Mouse (Mus musculus): Measurements from ENCODE around the gene Tsga10. TPM values are rescaled to one million over a fixed set of nuclear protein-coding genes. Genes with fewer than 3 reads are reported as not detected.

The Tsga10 gene
- total RNA-seq, 2 experiments from 2014 or later = 3.5 to 3.8 TPM

GRCm38 (mm10) chr1:37865401-37866215 lies 621 bp downstream of the Tsga10 start:
- intact Hi-C loops (cut with DNase I) = loop anchor here (2.0 to 10.0 kb wide), 3 partner anchors 187 to 1669 kb away; partner anchors contain the start of gene Cnot11
- DNase-seq = no peak

DNA sequence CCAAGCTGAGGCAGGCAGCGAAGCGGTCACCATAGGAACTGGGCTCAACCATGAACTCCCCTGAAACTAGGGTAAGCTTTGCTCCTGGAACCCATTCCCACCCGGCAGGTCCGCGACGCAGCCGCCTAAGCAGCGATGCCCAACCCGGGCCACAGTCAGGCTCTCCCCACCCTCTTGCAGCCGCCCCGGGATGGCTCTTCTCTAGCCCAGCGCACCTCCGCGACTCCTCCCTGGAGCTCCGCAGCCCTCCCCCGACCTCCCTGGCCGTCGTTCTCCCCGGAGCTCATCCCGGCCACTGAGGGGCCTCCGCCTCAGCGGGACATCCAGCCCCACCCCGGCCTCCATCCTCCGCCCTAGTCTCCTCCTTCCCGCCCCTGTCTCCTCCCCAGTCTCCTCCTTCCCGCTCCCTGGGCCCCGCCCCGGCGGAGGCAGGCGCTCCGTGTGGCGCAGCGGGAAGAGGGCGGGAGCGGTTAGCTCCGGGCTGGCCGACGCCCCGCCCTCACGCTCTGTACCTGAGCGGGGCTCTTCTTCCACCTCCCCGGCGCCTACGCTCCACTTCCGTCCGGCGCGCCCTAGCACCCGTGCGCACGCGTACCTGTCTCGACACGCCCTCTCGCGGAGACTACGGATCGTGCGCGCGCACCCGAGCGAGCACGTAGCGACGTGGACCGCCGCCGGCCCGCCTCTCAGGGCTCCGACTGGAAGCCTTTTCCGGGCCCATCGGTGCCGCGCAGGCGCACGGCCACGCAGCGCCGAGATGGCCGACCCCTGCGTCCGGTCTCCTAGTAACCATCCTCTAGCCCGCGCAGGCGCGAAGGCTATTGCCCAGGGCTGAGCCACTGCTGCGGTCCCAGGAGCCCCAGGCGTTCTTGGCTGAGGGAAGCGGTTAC lies 1.5 kb downstream of the Tsga10 start:
- intact Hi-C loops (cut with DNase I) = loop anchor here (10.0 kb wide), 2 partner anchors 420 to 1670 kb away; partner anchors contain the start of gene Cnot11
- peak; percentile 100 for DNase-seq

DNA sequence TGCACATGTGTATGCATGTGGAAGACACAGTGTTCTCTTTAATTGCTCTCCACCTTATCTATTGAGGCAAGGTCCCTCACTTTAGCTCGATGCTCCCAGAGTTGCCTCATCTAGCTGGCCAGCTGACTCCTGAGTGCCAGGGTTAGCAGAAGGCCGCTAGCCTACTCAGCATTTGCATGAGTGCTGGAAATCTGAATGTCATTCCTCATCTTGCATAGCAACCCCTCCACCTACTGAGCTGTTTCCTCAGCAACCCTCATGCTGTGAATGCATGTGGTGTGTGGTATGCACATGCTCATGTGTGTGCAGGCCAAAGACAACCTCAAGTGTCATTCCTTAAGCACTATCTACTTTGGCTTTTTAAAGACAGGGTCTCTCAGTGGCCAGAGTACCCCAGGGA lies 15.5 kb downstream of the Tsga10 start:
- no peak for DNase-seq
- intact Hi-C loops (cut with DNase I) = no loop called here

DNA sequence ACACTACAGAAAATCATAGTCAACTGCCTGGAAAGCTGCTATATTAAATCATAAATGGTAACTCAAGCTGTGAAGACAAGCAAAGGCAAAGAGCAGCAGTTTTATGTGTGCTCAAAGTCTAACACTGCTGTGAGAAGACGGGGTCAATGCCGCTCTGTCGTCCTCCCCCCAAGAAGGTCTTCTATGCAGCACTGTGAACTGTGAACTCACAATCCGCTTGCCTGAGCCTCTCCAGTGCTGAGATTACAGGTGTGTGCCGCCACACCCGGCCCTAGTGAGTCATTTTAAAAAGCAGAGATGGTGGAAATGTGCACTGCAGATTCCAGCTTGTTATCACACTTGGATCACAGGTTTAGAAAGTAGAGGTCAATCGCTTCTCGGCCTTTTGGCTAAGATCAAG lies 19.4 kb downstream of the Tsga10 start:
- no peak for DNase-seq
- intact Hi-C loops (cut with DNase I) = no loop called here

GRCm38 (mm10) chr1:37831681-37832080 lies 34.5 kb downstream of the Tsga10 start:
- intact Hi-C loops (cut with DNase I) = no loop called here
- no peak for DNase-seq

- intact Hi-C loops (cut with DNase I) = loop anchor here (2.0 kb wide), 1 partner anchor 123 kb away; no protein-coding TSS in a partner anchor
- DNase-seq = peak in 1 of 2 experiments; percentile 7
Measured at GRCm38 (mm10) chr1:37802291-37802690, 63.9 kb downstream of the Tsga10 start.

DNA sequence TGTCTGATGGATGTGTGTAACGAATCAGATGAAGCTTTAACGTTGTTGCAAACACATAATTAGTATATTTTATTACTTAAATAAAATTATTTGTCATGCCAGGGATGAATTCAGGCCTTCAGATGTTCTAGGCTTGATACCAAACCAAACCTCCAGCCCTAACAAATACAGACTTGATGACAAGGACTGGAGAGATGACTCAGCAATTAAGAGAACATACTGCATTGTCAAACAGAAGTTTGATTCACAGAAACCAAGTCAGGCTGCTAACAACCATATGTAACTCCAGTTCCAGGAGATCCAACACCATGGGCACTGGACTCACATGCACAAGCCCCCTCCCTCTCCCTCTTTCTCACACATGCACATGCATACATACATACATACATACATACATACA lies 65.9 kb downstream of the Tsga10 start:
- DNase-seq = no peak
- intact Hi-C loops (cut with DNase I) = no loop called here

- intact Hi-C loops (cut with DNase I) = no loop called here
Measured at GRCm38 (mm10) chr1:37799505-37799904, 66.7 kb downstream of the Tsga10 start.

GRCm38 (mm10) chr1:37759407-37759806 lies 106.8 kb downstream of the Tsga10 start:
- DNase-seq = no peak

More at GRCm38 (mm10) chr1:37799505-37799904, 66.7 kb downstream of the Tsga10 start:
- DNase-seq = no peak

GRCm38 (mm10) chr1:37744650-37745259 lies 121.5 kb downstream of the Tsga10 start:
- DNase-seq = no peak
- intact Hi-C loops (cut with DNase I) = no loop called here

More at GRCm38 (mm10) chr1:37759407-37759806, 106.8 kb downstream of the Tsga10 start:
- intact Hi-C loops (cut with DNase I) = no loop called here

GRCm38 (mm10) chr1:37742602-37743270 lies 123.5 kb downstream of the Tsga10 start:
- intact Hi-C loops (cut with DNase I) = no loop called here
- no peak for DNase-seq

DNA sequence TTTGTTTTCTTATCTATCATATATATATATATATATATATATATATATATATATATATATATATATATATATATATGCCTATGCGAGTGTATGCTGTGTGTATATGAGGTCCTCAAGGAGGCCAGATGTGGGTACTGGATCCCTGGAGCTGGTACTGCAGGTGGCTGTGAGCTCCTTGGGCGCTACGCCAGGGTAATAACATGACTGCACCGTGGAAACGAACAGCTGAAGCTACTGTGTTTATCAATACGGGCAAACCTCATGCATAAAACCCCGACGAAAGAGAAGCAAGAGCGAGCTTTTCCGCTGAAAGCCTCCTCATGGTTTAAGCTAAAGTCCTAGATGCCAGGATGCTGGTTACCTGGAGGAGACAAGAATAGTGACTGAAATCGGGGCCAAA lies 124.1 kb downstream of the Tsga10 start:
- intact Hi-C loops (cut with DNase I) = no loop called here
- DNase-seq = no peak

- DNase-seq = peak in 1 of 2 experiments; percentile 28
- intact Hi-C loops (cut with DNase I) = no loop called here
Measured at GRCm38 (mm10) chr1:37740161-37740802, 125.9 kb downstream of the Tsga10 start.

GRCm38 (mm10) chr1:37738895-37739294 lies 127.3 kb downstream of the Tsga10 start:
- no peak for DNase-seq
- intact Hi-C loops (cut with DNase I) = no loop called here

DNA sequence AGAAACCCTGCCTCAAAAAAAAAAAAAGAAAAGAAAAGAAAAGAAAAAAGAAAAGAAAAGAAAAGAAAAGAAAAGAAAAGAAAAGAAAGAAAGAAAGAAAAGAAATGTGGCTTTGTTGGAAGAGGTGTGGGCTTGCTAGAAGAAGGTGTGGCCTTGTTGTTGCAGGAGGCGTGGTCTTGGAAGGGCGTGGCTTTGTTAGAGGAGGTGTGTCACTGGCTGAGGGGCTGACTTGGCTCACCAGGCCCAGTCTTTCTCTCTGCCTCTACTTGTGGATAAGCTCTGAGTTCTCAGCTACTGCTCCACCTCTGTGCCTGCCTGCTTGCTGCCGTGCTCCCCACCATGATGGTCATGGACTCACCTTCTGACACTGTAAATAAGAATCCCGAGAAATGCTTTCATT lies 129.2 kb downstream of the Tsga10 start:
- no peak for DNase-seq
- intact Hi-C loops (cut with DNase I) = no loop called here

- intact Hi-C loops (cut with DNase I) = no loop called here
- no peak for DNase-seq
Measured at GRCm38 (mm10) chr1:37735932-37736331, 130.3 kb downstream of the Tsga10 start.

DNA sequence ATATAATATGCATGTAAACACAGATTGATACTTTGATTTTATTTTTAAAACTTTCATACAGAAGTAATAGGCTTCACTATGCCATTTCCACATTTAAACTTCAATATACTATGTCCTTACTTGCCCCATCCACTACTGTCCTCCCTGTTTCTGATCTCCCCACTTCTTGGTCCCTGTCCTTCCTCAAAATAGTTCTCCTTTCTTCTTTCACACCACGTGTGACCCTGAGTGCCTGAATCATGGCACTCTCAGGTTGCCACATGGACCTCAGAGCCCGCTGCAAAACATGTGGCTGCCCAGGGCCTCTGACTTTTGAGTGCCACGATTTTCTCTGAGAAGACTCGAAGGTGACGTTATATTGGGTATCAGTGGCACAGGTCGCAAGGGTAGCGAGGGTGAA lies 131.4 kb downstream of the Tsga10 start:
- no peak for DNase-seq
- intact Hi-C loops (cut with DNase I) = no loop called here

GRCm38 (mm10) chr1:37729353-37729752 lies 136.9 kb downstream of the Tsga10 start:
- no peak for DNase-seq
- intact Hi-C loops (cut with DNase I) = no loop called here

DNA sequence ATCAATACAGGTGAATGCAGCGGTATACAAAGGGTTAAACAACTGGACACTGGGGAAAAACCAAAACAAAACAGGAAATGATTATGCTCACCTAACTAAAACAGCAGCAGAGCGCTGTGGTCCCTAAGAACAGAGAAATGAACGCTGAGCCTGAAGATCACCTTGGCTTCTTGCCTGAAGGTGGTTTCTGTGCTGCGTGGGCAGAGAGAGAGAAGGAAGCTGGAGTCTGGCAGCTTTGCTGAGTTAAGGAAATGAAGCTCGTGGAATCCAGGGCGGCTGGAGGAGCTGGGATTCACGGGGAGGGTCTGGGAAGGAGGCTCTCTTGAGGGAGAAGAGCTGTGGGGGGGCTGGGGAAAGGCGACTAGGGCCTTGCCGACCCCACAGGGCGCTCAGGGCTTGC lies 138.2 kb downstream of the Tsga10 start:
- intact Hi-C loops (cut with DNase I) = no loop called here
- DNase-seq = no peak

- intact Hi-C loops (cut with DNase I) = no loop called here
- no peak for DNase-seq
Measured at GRCm38 (mm10) chr1:37727186-37727585, 139.0 kb downstream of the Tsga10 start.
